Mouse (Mus musculus): ENCODE results near the gene Magi1.

- TF ChIP-seq CTCF (IDR thresholded peaks at IDR 0.05; ENCODE audit: low read depth, low read length) (no peak), POLR2A (IDR thresholded peaks at IDR 0.05; ENCODE audit: extremely low read depth, insufficient read depth, low read length) (no peak)
These were observed 439.1 kb downstream of the Magi1 start for GRCm38 (mm10) chr6:93844576-93844975.
